Mouse (Mus musculus) ES-E14 (cell line): ENCODE measurements around the gene Ugt2b38. TPM values are rescaled to one million over a fixed set of nuclear protein-coding genes. Genes with fewer than 3 reads are reported as not detected.

Experiments
- DNase-seq: peaks from one replicate; pipeline ENCODE4 v3.0.0-alpha.2; 2013; ENCODE audit warnings: low read depth, low spot score
- H3K27ac ChIP-seq: 2 replicates; pipeline ENCODE4 v1.5.1; 2012; ENCODE audit warnings: low read depth, mild to moderate bottlenecking, low read length, moderate library complexity, mixed read lengths; ENCODE audit not compliant: poor library complexity, insufficient read depth, severe bottlenecking
- H3K36me3 ChIP-seq: 2 replicates; pipeline ENCODE4 v1.6.1; 2012; ENCODE audit warnings: mild to moderate bottlenecking, low read length, moderate library complexity, mixed read lengths; ENCODE audit not compliant: control insufficient read depth, poor library complexity, insufficient read depth, severe bottlenecking
- H3K4me1 ChIP-seq, 2 experiments: fragments of 150-350 bp in 1 of 2; sonication (generic) in 1 of 2; 2 replicates each; pipeline ENCODE4 v1.6.1; 2012; ENCODE audit warnings: low read length in 2 of 2, mild to moderate bottlenecking in 1 of 2, mixed read lengths in 1 of 2; ENCODE audit not compliant: control insufficient read depth in 2 of 2, insufficient read depth in 2 of 2, poor library complexity in 1 of 2
- H3K4me3 ChIP-seq, 2 experiments: fragments of 150-350 bp in 1 of 2; sonication (generic) in 1 of 2; 2 replicates each; pipeline ENCODE4 v1.5.1; 2012; ENCODE audit warnings: low read length in 2 of 2, low read depth in 1 of 2, mild to moderate bottlenecking in 1 of 2, mixed read lengths in 1 of 2; ENCODE audit not compliant: insufficient read depth in 1 of 2, poor library complexity in 1 of 2, severe bottlenecking in 1 of 2
- H3K9ac ChIP-seq: 2 replicates; pipeline ENCODE4 v1.6.1; 2012; ENCODE audit warnings: low read depth, mild to moderate bottlenecking, low read length, mixed read lengths; ENCODE audit not compliant: poor library complexity, insufficient read depth, severe bottlenecking
- H3K9me3 ChIP-seq: fragments of 150-350 bp; sonication (generic); 2 replicates; pipeline ENCODE4 v1.6.1; 2012; ENCODE audit warnings: low read depth, mild to moderate bottlenecking, low read length; ENCODE audit not compliant: control insufficient read depth, insufficient read depth
- CHD2 ChIP-seq: IDR thresholded peaks from 2 replicates; pipeline ENCODE4 v1.6.1; 2014; ENCODE audit warnings: mild to moderate bottlenecking, low read depth, low read length, inconsistent platforms
- HCFC1 ChIP-seq: IDR thresholded peaks from 2 replicates; pipeline ENCODE4 v1.6.1; 2012; ENCODE audit warnings: low read length, inconsistent platforms, borderline replicate concordance; ENCODE audit not compliant: insufficient read depth
- MAFK ChIP-seq: IDR thresholded peaks from 2 replicates; pipeline ENCODE4 v1.6.1; 2014; ENCODE audit warnings: mild to moderate bottlenecking, low read depth, low read length, inconsistent platforms; ENCODE audit not compliant: insufficient read depth
- ZC3H11A ChIP-seq: IDR thresholded peaks from 2 replicates; pipeline ENCODE4 v1.6.1; 2012; ENCODE audit warnings: low read depth, mild to moderate bottlenecking, inconsistent platforms, low read length, borderline replicate concordance
- ZNF384 ChIP-seq: IDR thresholded peaks from 2 replicates; pipeline ENCODE4 v1.6.1; 2012; ENCODE audit warnings: low read depth, low read length, inconsistent platforms
- in situ Hi-C, 2 experiments: fragments of 600-800 bp; cut with MboI; formaldehyde crosslinking; loops; one replicate each; pipeline ENCODE4 v1.15.1; 2025; ENCODE audit warnings: low sequenced_read_pairs in 2 of 2, inconsistent platforms in 1 of 2; ENCODE audit not compliant: unreplicated experiment in 2 of 2
- total RNA-seq: library from RNA; depleted of rRNA; stranded (reverse); fragments of 300-350 nt; gene quantifications from 2 replicates; pipeline ENCODE4 v1.2.3, GENCODE M21; 2012

Ugt2b38 gene
- total RNA-seq, 1 experiment: not detected

GRCm38 (mm10) chr5:87436264-87436663 is 12.3 kb upstream of the Ugt2b38 start:
- Histone ChIP-seq H3K4me3 (no peak overlapping the region), H3K27ac (no peak overlapping the region), H3K36me3 (no peaks in the 10 kb centered on the region), H3K9ac (no peak overlapping the region), H3K4me1 (no peaks in the 10 kb centered on the region), H3K9me3 (no peaks in the 10 kb centered on the region)
- in situ Hi-C loops: no loop called here
- DNase-seq: no peak
- TF ChIP-seq ZNF384 (no peak), ZC3H11A (0 out of 2 replicates have a peak, but pooled peaks have one; percentile 26)

- DNase-seq: no peak
- no peaks in the 10 kb centered on the region for H3K4me1 ChIP-seq
- no peak overlapping the region for H3K4me3 ChIP-seq
- no peaks in the 10 kb centered on the region for H3K36me3 ChIP-seq
- H3K9ac ChIP-seq: no peak overlapping the region
- in situ Hi-C loops: no loop called here
- H3K27ac ChIP-seq: no peak overlapping the region
- TF ChIP-seq MAFK: no peak
- no peak for TF ChIP-seq HCFC1
- no peak for TF ChIP-seq ZC3H11A
- TF ChIP-seq ZNF384: no peak
- TF ChIP-seq CHD2: no peak
- no peaks in the 10 kb centered on the region for H3K9me3 ChIP-seq
These were observed 1.7 kb upstream of the Ugt2b38 start for GRCm38 (mm10) chr5:87425676-87426075.

- H3K9ac ChIP-seq: no peak overlapping the region
- H3K4me1 ChIP-seq: no peaks in the 10 kb centered on the region
- H3K36me3 ChIP-seq: no peaks in the 10 kb centered on the region
- no peak for DNase-seq
- no peak for TF ChIP-seq CHD2
- no peak for TF ChIP-seq HCFC1
- TF ChIP-seq ZC3H11A: no peak
- TF ChIP-seq ZNF384: no peak
- no peak for TF ChIP-seq MAFK
- in situ Hi-C loops: no loop called here
- no peak overlapping the region for H3K4me3 ChIP-seq
- no peaks in the 10 kb centered on the region for H3K9me3 ChIP-seq
- no peak overlapping the region for H3K27ac ChIP-seq
These were observed 27.0 kb downstream of the Ugt2b38 start for GRCm38 (mm10) chr5:87396968-87397367.

- H3K9ac ChIP-seq: no peak overlapping the region
- in situ Hi-C loops: no loop called here
- TF ChIP-seq CHD2: no peak
- no peak for TF ChIP-seq HCFC1
- no peak for TF ChIP-seq MAFK
- TF ChIP-seq ZNF384: no peak
- no peak for TF ChIP-seq ZC3H11A
- no peak for DNase-seq
- no peak overlapping the region for H3K4me3 ChIP-seq
- no peaks in the 10 kb centered on the region for H3K9me3 ChIP-seq
- no peaks in the 10 kb centered on the region for H3K36me3 ChIP-seq
- H3K27ac ChIP-seq: no peak overlapping the region
- no peaks in the 10 kb centered on the region for H3K4me1 ChIP-seq
These were observed 33.2 kb downstream of the Ugt2b38 start for GRCm38 (mm10) chr5:87390818-87391217.

- Histone ChIP-seq H3K4me1 (no peaks in the 10 kb centered on the region), H3K4me3 (no peak overlapping the region), H3K36me3 (no peaks in the 10 kb centered on the region), H3K9me3 (no peaks in the 10 kb centered on the region), H3K9ac (no peak overlapping the region), H3K27ac (no peak overlapping the region)
- in situ Hi-C loops: no loop called here
- DNase-seq: no peak
- TF ChIP-seq HCFC1: no peak
- TF ChIP-seq MAFK: no peak
- TF ChIP-seq ZNF384: no peak
- TF ChIP-seq ZC3H11A: no peak
- TF ChIP-seq CHD2: no peak
These were observed 43.8 kb downstream of the Ugt2b38 start for GRCm38 (mm10) chr5:87380234-87380633.
